Mouse (Mus musculus) gastrocnemius, postnatal 14 days (tissue): ENCODE results near the gene Gm10061. TPM values are rescaled to one million over a fixed set of nuclear protein-coding genes. Genes with fewer than 3 reads are reported as not detected.
"Not testable (repeated sequence)": the region's sequence is repeated elsewhere in the genome, so short reads cannot be mapped to it uniquely, and the experiment has no call there.

Source experiments
- DNase-seq: peaks from one replicate; pipeline ENCODE4 v3.0.0; 2021; ENCODE audit warnings: mixed read lengths
- intact Hi-C: fragments of 180-260 bp; cut with DNase I; formaldehyde crosslinking; loops from one replicate; pipeline ENCODE4 v1.15.1; 2025; ENCODE audit warnings: low total_unique reads
- long read RNA-seq, 2 experiments: library from polyadenylated mRNA; stranded (forward); transcript quantifications; one replicate each; pipeline ENCODE4 v2.0.0; 2021
- total RNA-seq, 2 experiments: library from RNA; stranded (reverse); gene quantifications; 2 replicates each; pipeline ENCODE4 v1.2.3; 2021

Gene Gm10061
- total RNA-seq = not detected
- long read RNA-seq, experiment 1 = 0 reads
- long read RNA-seq, experiment 2 = 0 reads

DNA sequence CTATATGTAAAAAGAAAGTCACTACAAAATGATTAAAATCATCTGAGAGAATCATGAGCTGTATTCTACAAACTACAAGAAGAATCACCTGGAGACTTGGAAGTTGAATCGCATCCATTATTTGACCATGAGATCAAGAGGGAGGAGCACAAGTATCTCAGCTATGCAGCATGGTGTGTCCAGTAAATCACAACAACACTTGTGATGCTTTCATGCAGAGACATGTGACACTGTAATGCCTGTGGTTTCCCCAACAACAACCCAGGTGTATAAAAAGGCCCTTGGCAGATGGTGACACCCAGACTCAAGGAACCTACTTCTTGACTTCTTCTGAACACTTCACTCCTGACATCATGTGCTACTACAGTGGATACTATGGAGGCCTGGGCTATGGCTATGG is at the start of gene Gm10061:
Gene Gm10061 (plus strand): TSS at position 301 of the 400 bp plus-strand sequence.
- intact Hi-C loops = no loop called here
- DNase-seq = no peak

DNA sequence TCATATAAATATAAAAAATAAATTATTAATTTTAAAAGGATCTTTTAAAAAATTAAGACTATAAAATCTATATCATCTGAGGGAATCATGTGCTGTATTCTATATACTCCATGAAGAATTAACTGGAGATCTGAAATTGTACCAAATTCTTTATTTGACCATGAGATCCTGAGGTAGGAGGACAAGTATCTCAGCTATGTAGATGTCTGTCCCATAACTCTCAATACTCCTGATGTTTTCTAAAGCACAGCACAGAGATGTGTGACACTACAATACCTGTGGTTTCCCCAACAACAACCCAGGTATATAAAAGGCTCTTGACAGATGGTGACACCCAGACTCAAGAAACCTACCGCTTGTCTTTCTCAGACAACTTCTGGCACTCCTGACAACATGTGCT is 10.3 kb upstream of the Gm10061 start, which contains the start of gene Gm6358:
Gene Gm6358 (plus strand): TSS at position 301 of the 400 bp plus-strand sequence.
- intact Hi-C loops = no loop called here
- no peak for DNase-seq

DNA sequence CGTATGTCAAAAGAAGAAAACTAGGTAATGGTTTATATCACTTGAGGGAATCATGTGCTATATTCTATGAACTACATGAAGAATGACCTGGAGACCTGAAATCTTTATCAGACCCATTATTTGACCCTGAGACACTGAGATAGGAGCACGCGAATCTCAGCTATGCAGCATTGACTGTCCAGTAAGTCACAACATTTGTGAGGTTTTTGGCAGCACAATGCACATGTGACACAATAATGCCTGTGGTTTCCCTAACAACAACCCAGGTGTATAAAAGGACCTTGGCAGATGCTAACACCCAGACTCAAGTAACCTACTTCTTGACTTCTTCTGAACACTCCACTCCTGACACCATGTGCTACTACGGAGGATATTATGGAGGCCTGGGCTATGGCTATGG is 6.8 kb downstream of the Gm10061 start, which contains the start of gene Gm9789:
Gene Gm9789 (plus strand): TSS at position 301 of the 400 bp plus-strand sequence.
- intact Hi-C loops = no loop called here
- DNase-seq = no peak

- DNase-seq, intact Hi-C loops: not testable (repeated sequence)
Observed at GRCm38 (mm10) chr16:89169190-89169589, 18.3 kb downstream of the Gm10061 start, which contains the start of gene Gm7735. Gene Gm7735, plus strand, starts transcription at chr16:89169490.

DNA sequence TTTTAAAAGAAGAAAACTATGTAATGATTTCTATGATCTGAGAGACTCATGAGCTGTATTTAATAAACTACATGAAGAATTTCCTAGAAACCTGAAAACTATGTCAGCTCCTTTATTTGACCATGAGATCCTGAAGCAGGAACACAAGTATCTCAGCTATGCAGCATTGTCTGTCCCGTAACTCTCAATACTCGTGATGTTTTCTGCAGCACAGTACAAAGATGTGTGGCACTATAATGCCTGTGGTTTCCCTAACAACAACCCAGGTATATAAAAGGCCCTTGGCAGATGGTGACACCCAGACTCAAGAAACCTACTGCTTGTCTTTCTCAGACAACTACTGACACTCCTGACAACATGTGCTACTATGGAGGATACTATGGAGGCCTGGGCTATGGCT is 23.5 kb downstream of the Gm10061 start, which contains the start of gene 1110057P08Rik:
Gene 1110057P08Rik (plus strand): TSS at position 301 of the 400 bp plus-strand sequence.
- no peak for DNase-seq
- intact Hi-C loops = no loop called here

DNA sequence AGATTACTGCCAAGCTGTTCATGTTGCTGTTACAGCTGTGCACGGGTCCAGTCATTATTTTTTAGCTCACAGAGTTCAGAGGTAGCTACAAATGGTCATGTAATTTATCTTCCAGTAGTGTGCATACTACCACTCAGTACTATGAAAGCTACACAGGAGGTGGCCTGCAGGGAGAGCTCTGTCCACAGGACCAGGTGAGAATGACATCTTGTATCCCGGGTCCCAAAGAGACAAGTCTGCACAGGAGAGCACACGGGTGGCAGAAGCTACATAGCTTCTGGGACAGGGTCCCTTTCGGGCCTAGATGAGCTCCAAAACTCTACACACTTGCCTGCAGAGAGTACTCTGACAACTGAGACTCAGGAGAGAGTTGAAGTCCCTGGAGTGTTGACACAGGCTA is 37.7 kb downstream of the Gm10061 start:
- intact Hi-C loops = no loop called here
- no peak for DNase-seq

Other genes starting within 250 kb of the Gm10061 start
- not detected for gene Krtap19-9b, start 218.8 kb upstream of the Gm10061 start, total RNA-seq
- gene Krtap16-3, start 188.2 kb upstream of the Gm10061 start, total RNA-seq = not detected
- gene Krtap22-2, start 140.3 kb upstream of the Gm10061 start, total RNA-seq = not detected
- not detected for gene Gm10229, start 135.8 kb upstream of the Gm10061 start, total RNA-seq
- not detected for gene Krtap6-1, start 119.4 kb upstream of the Gm10061 start, total RNA-seq
- gene Gm10228, start 109.6 kb upstream of the Gm10061 start, total RNA-seq = not detected
- gene Krtap6-5, start 103.2 kb upstream of the Gm10061 start, total RNA-seq = not detected
- not detected for gene 1110025L11Rik, start 87.1 kb upstream of the Gm10061 start, total RNA-seq
- not detected for gene Krtap6-3, start 67.1 kb upstream of the Gm10061 start, total RNA-seq
- gene Gm6358, start 10.2 kb upstream of the Gm10061 start, total RNA-seq = not detected
- gene Gm9789, start 6.9 kb downstream of the Gm10061 start, total RNA-seq = not detected
- not detected for gene Gm7735, start 18.4 kb downstream of the Gm10061 start, total RNA-seq
- not detected for gene 1110057P08Rik, start 23.6 kb downstream of the Gm10061 start, total RNA-seq
- gene Krtap20-2, start 54.8 kb downstream of the Gm10061 start, total RNA-seq = not detected